Mouse (Mus musculus) midbrain, embryonic 14.5 days (tissue): ENCODE results near the gene Tcf21. TPM values are rescaled to one million over a fixed set of nuclear protein-coding genes. Genes with fewer than 3 reads are reported as not detected.

Experiments used
- ATAC-seq: fragments of 200-750 bp; cut with Nextera tagmentation; 2 replicates; pipeline ENCODE4 v1.8.0; 2017; ENCODE audit warnings: moderate number of reproducible peaks, moderate library complexity; ENCODE audit not compliant: low FRiP score, low TSS enrichment
- DNase-seq: peaks from one replicate; pipeline ENCODE4 v3.0.0-alpha.2; 2015
- H3K27ac ChIP-seq: fragments of 300-500 bp; sonication (generic); replicated peaks from 2 replicates; pipeline ENCODE4 v1.5.1; 2014; ENCODE audit warnings: mild to moderate bottlenecking, low read depth, low read length, moderate library complexity
- H3K27me3 ChIP-seq: fragments of 300-500 bp; sonication (generic); 2 replicates; pipeline ENCODE4 v1.6.1; 2014; ENCODE audit warnings: low read length, control low read depth, mixed read lengths; ENCODE audit not compliant: control insufficient read depth, insufficient read depth
- H3K36me3 ChIP-seq: fragments of 300-500 bp; sonication (generic); 2 replicates; pipeline ENCODE4 v1.6.1; 2014; ENCODE audit warnings: low read length, control low read depth; ENCODE audit not compliant: control insufficient read depth, insufficient read depth
- H3K4me1 ChIP-seq: fragments of 300-500 bp; sonication (generic); 2 replicates; pipeline ENCODE4 v1.6.1; 2014; ENCODE audit warnings: mild to moderate bottlenecking, antibody characterized with exemption, low read length, control low read depth; ENCODE audit not compliant: control insufficient read depth, insufficient read depth
- H3K4me2 ChIP-seq: fragments of 300-500 bp; sonication (generic); 2 replicates; pipeline ENCODE4 v1.6.1; 2014; ENCODE audit warnings: mild to moderate bottlenecking, low read length, moderate library complexity
- H3K4me3 ChIP-seq: fragments of 300-500 bp; sonication (generic); replicated peaks from 2 replicates; pipeline ENCODE4 v1.5.1; 2014; ENCODE audit warnings: low read depth, low read length
- H3K9ac ChIP-seq: fragments of 300-500 bp; sonication (generic); replicated peaks from 2 replicates; pipeline ENCODE4 v1.6.1; 2014; ENCODE audit warnings: mild to moderate bottlenecking, low read length, moderate library complexity
- H3K9me3 ChIP-seq: fragments of 300-500 bp; sonication (generic); 2 replicates; pipeline ENCODE4 v1.6.1; 2016; ENCODE audit warnings: low read length, control low read depth, mixed read lengths; ENCODE audit not compliant: control insufficient read depth
- WGBS: fragments of 180-500 bp; shearing (Covaris S2); extraction: QIAGEN DNeasy Blood & Tissue Kit; methylation state at CpG from one replicate; pipeline ENCODE4 v1.1.7; 2014; 5-methylcytosine and 5-hydroxymethylcytosine counted together
- polyA plus RNA-seq: library from polyadenylated mRNA; unstranded; fragments of >200 nt; fragmentation: Nextera tagmentation; extraction: Ambion mirVana; gene quantifications from 2 replicates; pipeline ENCODE4 v1.2.1, GENCODE M21; 2014

The Tcf21 gene
- not detected in 2 replicates for polyA plus RNA-seq

DNA sequence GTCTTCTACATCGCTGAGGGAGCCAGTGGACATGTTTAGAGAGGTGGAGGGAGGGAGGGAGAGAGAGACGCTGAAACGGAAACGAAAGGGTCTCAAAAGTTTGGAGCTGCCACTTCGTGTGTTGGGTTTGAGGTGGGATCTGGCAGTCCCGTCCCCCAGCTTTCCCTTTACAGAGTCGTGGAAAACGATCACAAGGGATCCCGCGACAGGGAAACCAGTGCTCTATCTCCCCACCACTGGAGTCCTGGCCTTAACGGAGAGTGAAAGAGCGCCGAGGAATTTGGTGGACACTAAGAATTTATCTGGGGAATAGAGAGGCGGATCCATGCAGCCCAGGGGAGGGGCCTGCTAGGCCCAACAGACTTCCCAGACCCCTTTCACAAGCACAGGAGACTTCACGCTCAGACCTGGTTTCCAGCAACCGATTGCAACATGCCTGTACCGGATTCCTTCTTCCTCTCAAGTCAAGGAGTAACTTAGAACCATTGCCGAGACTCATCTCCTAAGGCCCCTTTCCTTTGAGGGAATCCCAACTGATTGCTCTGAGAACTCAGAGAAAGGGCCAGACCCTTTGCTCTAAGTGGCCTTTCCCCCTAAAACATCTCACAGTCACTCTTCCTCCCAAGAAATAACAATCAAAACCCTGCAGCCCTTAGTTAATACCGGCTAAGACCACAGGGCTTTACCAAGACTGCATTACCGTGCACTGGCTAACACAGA lies at the start of gene Tcf21:
Gene Tcf21 (minus strand): TSS at position 304 of the 720 bp plus-strand sequence.
- no peak for DNase-seq
- peaks cover 90% of the 10 kb centered on the region for H3K27me3 ChIP-seq

DNA sequence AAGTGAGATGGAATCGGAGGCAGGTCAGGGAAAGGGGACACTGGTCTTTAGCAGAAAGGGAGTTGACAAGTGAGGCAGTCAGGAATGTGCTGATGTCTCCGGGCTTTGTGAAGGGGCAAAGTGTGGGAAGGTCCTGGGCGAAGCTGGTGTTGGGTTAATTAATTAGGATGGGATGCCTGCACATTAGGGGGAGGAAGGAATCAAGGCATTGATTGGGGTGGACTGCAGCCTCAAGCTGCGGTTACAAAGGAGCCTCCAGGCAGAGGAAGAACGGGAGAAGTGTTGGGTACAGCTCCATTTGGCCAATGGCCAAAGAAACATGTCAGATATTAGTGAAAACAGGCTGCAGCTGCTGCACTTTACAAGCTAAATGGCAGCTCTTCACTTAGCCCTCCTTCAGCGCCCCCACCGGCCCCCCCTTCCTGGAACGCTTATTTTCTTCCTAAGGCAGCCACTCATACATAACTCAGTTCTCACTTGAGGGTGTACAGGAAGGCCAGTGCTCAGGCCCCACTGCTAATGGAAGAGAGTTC lies 48.5 kb upstream of the Tcf21 start:
- ATAC-seq (no peak), DNase-seq (peak; percentile 49)
- 37% methylated on average over 8 of the region's 8 CpGs for WGBS
- Histone ChIP-seq H3K4me3 (no peak overlapping the region), H3K9ac (no peak overlapping the region), H3K9me3 (no peaks in the 10 kb centered on the region), H3K4me1 (no peaks in the 10 kb centered on the region), H3K27me3 (no peaks in the 10 kb centered on the region), H3K4me2 (no peak overlapping the region), H3K27ac (no peak overlapping the region), H3K36me3 (no peaks in the 10 kb centered on the region)

More for the DNA sequence above, at the start of gene Tcf21:
- Histone ChIP-seq H3K4me1 (no peaks in the 10 kb centered on the region), H3K9me3 (no peaks in the 10 kb centered on the region), H3K27ac (no peak within 1 kb of the TSS), H3K4me2 (no peak within 1 kb of the TSS), H3K36me3 (no peaks in the 10 kb centered on the region), H3K4me3 (0 out of 2 replicates have a peak within 1 kb of the TSS, but pooled peaks have one; percentile 4), H3K9ac (no peak within 1 kb of the TSS)
- 2% methylated on average over 20 of the region's 20 CpGs for WGBS
- no peak for ATAC-seq

DNA sequence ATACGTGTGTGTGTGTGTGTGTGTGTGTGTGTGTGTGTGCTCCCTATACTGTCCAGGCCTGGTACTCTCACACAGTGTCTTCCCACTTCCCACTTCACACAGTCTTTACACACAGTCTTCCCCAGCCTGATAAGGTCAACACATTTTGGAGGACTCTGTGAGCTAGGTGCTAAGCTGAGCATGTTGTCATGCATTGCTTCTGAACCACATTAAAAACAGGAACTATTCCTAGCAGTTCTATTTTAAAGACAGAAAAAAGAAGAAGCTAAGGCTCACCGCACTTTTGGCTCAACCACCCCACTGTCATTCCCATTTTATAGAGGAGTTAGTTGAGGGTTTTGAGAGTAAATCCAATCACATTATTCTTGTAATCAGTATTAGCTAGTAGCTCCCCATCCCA lies 47.2 kb upstream of the Tcf21 start:
- Histone ChIP-seq H3K4me1 (no peaks in the 10 kb centered on the region), H3K4me3 (no peak overlapping the region), H3K9me3 (no peaks in the 10 kb centered on the region), H3K27me3 (no peaks in the 10 kb centered on the region), H3K36me3 (no peaks in the 10 kb centered on the region), H3K9ac (no peak overlapping the region), H3K4me2 (no peak overlapping the region), H3K27ac (no peak overlapping the region)
- no peak for ATAC-seq
- no peak for DNase-seq
- 92% methylated on average over 2 of the region's 2 CpGs for WGBS

DNA sequence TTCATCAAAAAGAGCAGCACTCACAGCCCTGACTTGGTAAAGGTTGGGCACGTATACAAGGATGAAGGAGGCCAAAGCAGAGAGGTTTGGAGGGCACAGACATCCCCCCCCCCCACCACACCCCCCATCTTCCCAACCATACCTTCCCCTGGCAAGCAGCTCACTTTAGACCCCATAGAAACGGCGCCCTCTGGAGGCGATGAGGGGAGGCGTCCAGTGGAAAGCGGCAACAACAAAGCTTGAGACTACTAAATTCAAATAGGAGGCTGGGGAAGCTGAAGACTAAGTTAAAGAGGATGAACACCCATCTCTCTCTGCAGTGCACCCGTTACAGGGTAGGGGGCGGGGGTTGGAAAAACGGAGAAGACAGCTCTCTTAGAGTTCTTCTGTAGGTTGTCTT lies 38.1 kb upstream of the Tcf21 start:
- H3K27ac ChIP-seq, result no peak overlapping the region
- DNase-seq (no peak), ATAC-seq (no peak)
- no peaks in the 10 kb centered on the region for H3K27me3 ChIP-seq
- WGBS, result 26% methylated on average over 9 of the region's 9 CpGs
- no peak overlapping the region for H3K4me3 ChIP-seq
- no peaks in the 10 kb centered on the region for H3K9me3 ChIP-seq
- no peak overlapping the region for H3K4me2 ChIP-seq
- no peaks in the 10 kb centered on the region for H3K4me1 ChIP-seq
- no peak overlapping the region for H3K9ac ChIP-seq
- no peaks in the 10 kb centered on the region for H3K36me3 ChIP-seq

DNA sequence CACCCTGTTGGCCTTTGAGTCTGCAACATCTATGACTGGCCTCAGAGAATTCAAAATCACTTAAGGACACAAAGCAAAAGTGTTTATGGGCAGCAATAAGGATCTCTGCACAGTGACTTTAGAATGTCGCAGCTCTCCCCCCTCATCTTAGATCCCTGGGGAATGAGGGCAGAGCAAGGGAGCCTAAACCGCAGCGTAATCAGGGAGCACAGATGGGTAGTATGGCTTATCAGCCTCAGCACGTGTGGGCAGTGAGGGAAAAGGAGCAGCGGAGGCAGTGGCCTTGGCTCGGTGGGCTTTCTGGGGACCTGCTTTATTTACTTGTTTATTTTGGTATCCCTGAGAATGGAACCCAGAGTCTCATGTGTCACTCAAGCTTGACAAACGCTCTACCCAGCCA lies 34.4 kb upstream of the Tcf21 start:
- DNase-seq, result no peak
- H3K9ac ChIP-seq, result no peak overlapping the region
- no peaks in the 10 kb centered on the region for H3K36me3 ChIP-seq
- ATAC-seq, result no peak
- no peaks in the 10 kb centered on the region for H3K4me1 ChIP-seq
- no peak overlapping the region for H3K27ac ChIP-seq
- H3K4me3 ChIP-seq, result no peak overlapping the region
- no peaks in the 10 kb centered on the region for H3K27me3 ChIP-seq
- no peak overlapping the region for H3K4me2 ChIP-seq
- no peaks in the 10 kb centered on the region for H3K9me3 ChIP-seq
- WGBS, result 21% methylated on average over 7 of the region's 7 CpGs

DNA sequence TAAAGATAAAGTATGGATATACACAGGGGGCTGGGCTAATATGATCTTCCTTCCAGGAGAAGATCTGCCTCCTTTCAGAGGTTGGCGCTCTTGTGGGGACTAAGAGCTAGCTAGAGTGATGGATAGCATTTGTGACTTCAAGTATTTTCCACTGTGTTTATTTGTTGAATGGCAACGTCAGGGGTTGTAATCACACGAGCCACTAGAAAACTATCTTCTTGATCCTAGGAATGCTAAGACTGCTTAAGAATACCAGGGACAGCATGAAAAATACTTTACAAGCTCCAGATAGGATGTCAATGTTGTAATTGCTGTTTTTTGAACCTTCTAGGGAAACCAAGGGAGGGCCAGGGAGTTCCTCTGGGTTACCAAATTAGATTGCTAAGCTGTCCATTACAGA lies 25.4 kb upstream of the Tcf21 start:
- Histone ChIP-seq H3K36me3 (no peaks in the 10 kb centered on the region), H3K4me2 (no peak overlapping the region), H3K9me3 (no peaks in the 10 kb centered on the region), H3K9ac (no peak overlapping the region), H3K4me3 (no peak overlapping the region), H3K4me1 (no peaks in the 10 kb centered on the region), H3K27me3 (peaks cover 61% of the 10 kb centered on the region), H3K27ac (no peak overlapping the region)
- DNase-seq, result no peak
- no peak for ATAC-seq
- 3% methylated on average over 3 of the region's 3 CpGs for WGBS

DNA sequence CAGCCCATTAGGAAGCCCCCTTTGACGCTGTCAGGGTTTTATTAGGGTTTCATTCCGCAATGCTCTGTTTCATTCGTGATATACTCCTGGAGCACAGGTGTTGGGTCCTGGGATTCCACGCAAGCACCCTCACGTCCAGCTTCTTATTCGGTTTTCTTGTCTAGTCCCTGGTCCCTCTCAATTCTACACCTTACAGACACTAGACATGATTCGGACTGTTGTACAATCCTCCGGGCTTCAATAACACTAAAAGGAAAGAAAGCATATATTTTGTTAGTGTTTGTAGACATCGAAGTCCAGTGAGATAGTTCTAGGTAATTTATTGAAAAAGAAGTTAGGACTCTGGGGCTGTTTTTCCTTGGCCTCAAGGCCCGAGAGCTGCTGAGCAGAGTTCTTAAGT lies 24.8 kb upstream of the Tcf21 start:
- DNase-seq (no peak), ATAC-seq (no peak)
- Histone ChIP-seq H3K4me2 (no peak overlapping the region), H3K9ac (no peak overlapping the region), H3K36me3 (no peaks in the 10 kb centered on the region), H3K4me1 (no peaks in the 10 kb centered on the region), H3K9me3 (no peaks in the 10 kb centered on the region), H3K4me3 (no peak overlapping the region), H3K27me3 (peaks cover 63% of the 10 kb centered on the region), H3K27ac (no peak overlapping the region)
- WGBS, result 9% methylated on average over 10 of the region's 10 CpGs

DNA sequence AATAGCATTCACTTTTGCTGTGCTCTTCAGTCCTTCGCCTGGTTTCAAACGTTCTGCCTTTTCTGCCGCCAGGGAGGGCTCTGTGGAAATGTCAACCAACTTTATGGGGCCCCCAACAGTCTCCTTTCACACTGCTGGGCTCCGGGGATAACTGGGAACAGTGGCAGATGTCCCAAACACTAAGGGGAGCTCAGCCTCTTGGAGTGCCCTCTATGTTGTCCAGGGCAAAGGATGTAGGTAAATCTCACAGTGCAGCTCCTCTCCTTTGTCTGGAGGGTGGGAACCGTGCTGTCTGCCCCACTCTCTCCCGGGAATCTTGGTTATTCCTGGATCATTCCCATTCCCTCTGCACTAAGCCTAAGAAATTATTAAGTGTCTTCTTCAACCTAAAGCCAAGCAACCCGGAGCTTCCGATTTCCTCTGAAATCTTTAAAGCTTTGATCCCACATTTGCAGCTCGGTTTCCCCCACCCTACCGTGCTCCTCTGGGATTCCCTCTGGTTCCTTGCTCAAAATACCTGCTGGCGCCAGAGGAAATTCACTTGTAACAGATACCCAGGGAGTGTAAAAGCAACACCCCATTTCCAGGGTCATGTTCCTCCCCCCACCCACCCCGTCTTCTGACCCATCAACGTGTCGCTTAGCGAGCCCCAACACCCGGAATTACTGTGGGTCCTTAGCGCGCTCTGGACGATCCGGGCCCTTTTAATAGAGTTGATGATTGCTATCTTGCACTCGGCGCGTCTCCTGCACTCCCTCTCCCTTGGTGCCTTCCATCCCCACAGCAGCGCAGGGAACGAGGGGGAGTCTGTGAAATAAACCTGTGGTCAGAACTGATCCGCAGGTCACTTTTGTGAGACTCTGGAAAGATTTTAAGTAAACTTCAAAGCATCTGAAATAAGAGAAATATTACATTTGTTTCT lies 23.7 kb upstream of the Tcf21 start:
- under 1% methylated on average over 26 of the region's 26 CpGs for WGBS
- no peaks in the 10 kb centered on the region for H3K4me1 ChIP-seq
- peak; percentile 43; the same call in 1 of the 2 replicates for ATAC-seq
- no peak overlapping the region for H3K9ac ChIP-seq
- H3K9me3 ChIP-seq, result no peaks in the 10 kb centered on the region
- H3K27ac ChIP-seq, result no peak overlapping the region
- H3K4me2 ChIP-seq, result peak overlapping the region; percentile 28; the same call in 1 of the 2 replicates
- H3K27me3 ChIP-seq, result peaks cover 63% of the 10 kb centered on the region
- no peak overlapping the region for H3K4me3 ChIP-seq
- peak; percentile 36 for DNase-seq
- H3K36me3 ChIP-seq, result no peaks in the 10 kb centered on the region
